Mouse (Mus musculus): Measurements from ENCODE around the gene Nudt21.
A peak's percentile ranks its signal among the peaks of the same experiment; 100 is the strongest.

DNA sequence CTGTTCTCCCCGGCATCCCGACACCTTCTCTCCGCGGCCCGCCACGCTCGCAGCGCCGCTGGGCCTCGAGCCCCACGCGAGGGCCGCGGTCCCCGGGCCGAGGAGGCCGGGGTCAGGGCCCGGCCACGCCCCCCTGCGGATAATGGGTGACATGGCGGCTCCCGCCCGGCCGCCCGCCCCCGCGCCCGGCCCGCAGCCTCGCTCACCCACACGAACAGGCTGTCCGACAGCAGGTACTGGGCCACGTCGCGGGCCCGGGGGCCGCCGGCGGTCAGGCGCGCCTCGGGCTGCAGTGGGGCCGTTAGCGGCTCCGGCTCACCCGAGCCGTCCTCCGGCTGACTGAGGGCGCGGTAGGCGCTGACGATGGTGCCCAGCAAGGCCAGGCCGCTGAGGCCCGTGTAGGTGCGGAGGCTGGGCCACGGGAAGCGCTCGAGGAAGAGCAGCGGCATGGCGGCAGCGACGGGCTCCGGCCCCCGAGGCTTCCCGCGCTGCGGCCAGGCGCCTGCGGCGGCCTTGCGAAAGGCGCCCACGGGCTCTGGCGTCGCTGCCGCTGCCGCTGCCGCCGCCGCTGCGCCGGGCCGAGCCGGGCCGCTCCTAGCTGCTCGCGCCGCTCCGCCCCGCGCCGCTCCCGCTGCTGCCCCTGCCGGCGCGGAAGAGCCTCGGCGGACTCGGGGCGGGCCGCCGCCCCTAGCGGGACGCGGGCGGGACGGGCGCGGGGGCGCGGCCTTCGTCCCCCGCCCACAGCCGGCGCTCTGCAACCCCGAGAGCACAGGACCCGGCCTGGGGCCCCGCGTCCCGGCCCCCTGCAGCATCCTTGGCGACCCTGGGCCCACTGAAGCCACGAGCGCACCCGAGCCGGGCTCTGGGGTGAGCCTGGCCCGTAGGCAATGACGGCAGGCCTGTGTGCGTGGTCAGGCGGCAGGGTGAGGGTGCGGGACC lies 24.5 kb downstream of the Nudt21 start, which contains the start of gene Amfr:
- TF ChIP-seq CTCF (IDR thresholded peaks at IDR 0.05; ENCODE audit: low read depth) (peak; percentile 19; the same call in 1 of the 2 replicates), EP300 (IDR thresholded peaks at IDR 0.05; ENCODE audit: low read depth) (no peak)

Measured in heart, postnatal 0 days (tissue).